Mouse (Mus musculus) kidney, embryonic 14.5 days (tissue): ENCODE results near the gene Vta1. TPM values are rescaled to one million over a fixed set of nuclear protein-coding genes. Genes with fewer than 3 reads are reported as not detected.

Source experiments
- ATAC-seq: fragments of 200-750 bp; cut with Nextera tagmentation; 2 replicates; pipeline ENCODE4 v1.8.0; 2017; ENCODE audit warnings: moderate number of reproducible peaks, mild to moderate bottlenecking, moderate TSS enrichment, moderate library complexity; ENCODE audit not compliant: low FRiP score, low TSS enrichment
- H3K27ac ChIP-seq: fragments of 300-500 bp; sonication (generic); 2 replicates; pipeline ENCODE4 v1.5.1; 2014; ENCODE audit warnings: low read depth, mild to moderate bottlenecking, low read length, moderate library complexity, mixed read lengths
- H3K27me3 ChIP-seq: fragments of 300-500 bp; sonication (generic); 2 replicates; pipeline ENCODE4 v1.6.1; 2014; ENCODE audit warnings: mild to moderate bottlenecking, low read length; ENCODE audit not compliant: control insufficient read depth, insufficient read depth
- H3K36me3 ChIP-seq: fragments of 300-500 bp; sonication (generic); 2 replicates; pipeline ENCODE4 v1.6.1; 2014; ENCODE audit warnings: low read length, mixed read lengths; ENCODE audit not compliant: control insufficient read depth, insufficient read depth
- H3K4me1 ChIP-seq: fragments of 300-500 bp; sonication (generic); 2 replicates; pipeline ENCODE4 v1.6.1; 2014; ENCODE audit warnings: low read length, mixed read lengths; ENCODE audit not compliant: control insufficient read depth, insufficient read depth
- H3K4me2 ChIP-seq: fragments of 300-500 bp; sonication (generic); replicated peaks from 2 replicates; pipeline ENCODE4 v1.6.1; 2014; ENCODE audit warnings: low read depth, mild to moderate bottlenecking, low read length
- H3K4me3 ChIP-seq: fragments of 300-500 bp; sonication (generic); 2 replicates; pipeline ENCODE4 v1.5.1; 2014; ENCODE audit warnings: mild to moderate bottlenecking, low read length
- H3K9ac ChIP-seq: fragments of 300-500 bp; sonication (generic); 2 replicates; pipeline ENCODE4 v1.6.1; 2014; ENCODE audit warnings: low read depth, mild to moderate bottlenecking, low read length, moderate library complexity
- H3K9me3 ChIP-seq: fragments of 300-500 bp; sonication (generic); 2 replicates; pipeline ENCODE4 v1.6.1; 2016; ENCODE audit warnings: low read length; ENCODE audit not compliant: control insufficient read depth
- WGBS: fragments of 180-500 bp; shearing (Covaris S2); extraction: QIAGEN DNeasy Blood & Tissue Kit; methylation state at CpG from one replicate; pipeline ENCODE4 v1.1.7; 2014; 5-methylcytosine and 5-hydroxymethylcytosine counted together
- polyA plus RNA-seq: library from polyadenylated mRNA; unstranded; fragments of >200 nt; fragmentation: Nextera tagmentation; extraction: Ambion mirVana; gene quantifications from 2 replicates; pipeline ENCODE4 v1.2.1, GENCODE M21; 2014

The Vta1 gene
- polyA plus RNA-seq, result 118 and 121 TPM in 2 replicates

DNA sequence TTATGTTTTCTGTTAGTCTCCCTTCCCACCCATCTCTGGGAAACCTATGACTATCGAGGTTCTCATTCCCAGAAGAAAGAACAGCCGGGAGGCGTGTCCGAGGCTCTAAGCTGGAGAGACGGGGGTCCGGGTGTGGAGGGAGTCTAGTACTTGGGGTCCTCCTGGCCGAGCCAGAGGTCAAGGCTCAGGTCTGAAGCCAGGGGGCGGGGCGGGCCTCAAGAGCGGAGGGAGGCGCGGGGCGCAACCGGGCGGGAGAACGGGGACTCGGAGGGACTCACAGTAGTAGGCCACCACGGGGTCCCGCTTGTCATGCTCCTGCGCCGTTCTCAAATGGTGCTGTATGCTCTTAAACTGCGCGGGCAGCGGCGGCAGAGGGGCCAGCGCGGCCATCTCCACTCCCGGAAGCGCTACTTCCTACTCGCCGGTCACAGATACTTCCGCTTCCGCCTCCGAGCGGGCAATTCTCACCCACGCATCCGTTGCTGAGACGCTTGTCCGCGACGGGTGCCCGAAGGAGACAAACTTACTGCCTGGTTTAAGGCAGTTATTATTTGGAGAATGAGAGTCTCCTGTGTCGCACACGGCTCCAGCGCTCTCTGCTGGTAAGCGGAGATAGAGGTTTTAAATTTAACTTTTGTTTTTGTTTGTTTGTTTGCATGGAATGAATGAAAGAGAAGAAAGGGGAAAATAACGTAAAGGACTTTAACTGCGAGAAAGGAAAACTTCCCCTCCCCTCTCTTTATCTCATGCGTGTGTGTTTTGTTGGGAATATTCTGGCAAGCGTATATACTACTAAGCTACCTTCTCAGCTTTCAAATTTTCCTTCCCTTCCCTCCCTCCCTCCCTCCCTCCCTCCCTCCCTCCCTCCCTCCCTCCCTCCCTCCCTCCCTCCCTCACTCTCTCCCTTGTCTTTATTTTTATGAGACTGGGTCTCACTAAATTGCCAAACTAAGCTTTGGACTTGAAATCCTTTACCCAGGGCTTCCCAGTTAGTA is at the start of gene Vta1, which contains the start of gene Nmbr:
TSS of gene Vta1 (minus strand) at position 489 of the 995 bp plus-strand sequence.
TSS of gene Nmbr (plus strand) at position 520 of the 995 bp plus-strand sequence.
- Histone ChIP-seq H3K9me3 (no peaks in the 10 kb centered on the region), H3K4me3 (peak within 1 kb of the TSS; percentile 97), H3K27ac (peak within 1 kb of the TSS; percentile 61; the same call in 1 of the 2 replicates), H3K27me3 (no peaks in the 10 kb centered on the region), H3K9ac (peak within 1 kb of the TSS; percentile 84), H3K36me3 (no peaks in the 10 kb centered on the region), H3K4me1 (peaks cover 12% of the 10 kb centered on the region), H3K4me2 (peak within 1 kb of the TSS; percentile 75)
- WGBS, result under 1% methylated on average over 50 of the region's 50 CpGs
- peak; percentile 98 for ATAC-seq

GRCm38 (mm10) chr10:14734285-14734684 is 28.9 kb upstream of the Vta1 start:
- H3K4me2 ChIP-seq, result no peak overlapping the region
- no peak overlapping the region for H3K4me3 ChIP-seq
- no peaks in the 10 kb centered on the region for H3K27me3 ChIP-seq
- no peak overlapping the region for H3K27ac ChIP-seq
- H3K9ac ChIP-seq, result no peak overlapping the region
- WGBS, result 11% methylated on average over 2 of the region's 2 CpGs
- no peaks in the 10 kb centered on the region for H3K36me3 ChIP-seq
- no peaks in the 10 kb centered on the region for H3K4me1 ChIP-seq
- H3K9me3 ChIP-seq, result no peaks in the 10 kb centered on the region
- ATAC-seq, result no peak

DNA sequence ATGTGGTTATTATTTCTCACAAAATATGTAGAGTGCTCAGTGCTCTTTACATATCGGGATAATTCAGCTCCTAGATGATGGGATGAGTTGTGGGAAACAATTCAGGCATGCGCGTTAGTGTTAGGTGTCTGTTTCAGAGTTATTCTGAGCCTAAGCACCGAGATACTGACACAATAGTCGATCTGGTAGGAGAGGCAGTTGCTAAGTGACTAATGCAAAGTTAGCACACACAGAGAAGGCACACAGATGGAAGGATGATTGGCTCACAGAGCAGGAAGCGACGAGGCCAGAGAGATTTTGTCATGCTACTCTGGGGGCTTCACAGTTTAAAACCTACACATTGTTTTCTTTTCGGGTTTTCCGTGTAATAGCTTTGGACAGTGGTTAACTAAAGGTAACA is 20.3 kb upstream of the Vta1 start:
- Histone ChIP-seq H3K27ac (no peak overlapping the region), H3K36me3 (no peaks in the 10 kb centered on the region), H3K9ac (no peak overlapping the region), H3K27me3 (no peaks in the 10 kb centered on the region), H3K9me3 (no peaks in the 10 kb centered on the region), H3K4me1 (no peaks in the 10 kb centered on the region), H3K4me2 (no peak overlapping the region), H3K4me3 (no peak overlapping the region)
- WGBS, result 72% methylated on average over 9 of the region's 9 CpGs
- no peak for ATAC-seq

GRCm38 (mm10) chr10:14718114-14718513 is 12.8 kb upstream of the Vta1 start, which contains the start of gene Gje1:
Gene Gje1, minus strand, starts transcription at chr10:14718214.
- Histone ChIP-seq H3K9me3 (no peaks in the 10 kb centered on the region), H3K27ac (no peak within 1 kb of the TSS), H3K4me1 (no peaks in the 10 kb centered on the region), H3K27me3 (no peaks in the 10 kb centered on the region), H3K4me2 (no peak within 1 kb of the TSS), H3K4me3 (no peak within 1 kb of the TSS), H3K36me3 (no peaks in the 10 kb centered on the region), H3K9ac (no peak within 1 kb of the TSS)
- no peak for ATAC-seq
- 72% methylated on average over 3 of the region's 3 CpGs for WGBS

GRCm38 (mm10) chr10:14703830-14704420 is 1.4 kb downstream of the Vta1 start:
- no peak for ATAC-seq
- H3K4me3 ChIP-seq, result peak overlapping the region; percentile 97
- H3K27me3 ChIP-seq, result no peaks in the 10 kb centered on the region
- no peaks in the 10 kb centered on the region for H3K36me3 ChIP-seq
- 58% methylated on average over 4 of the region's 4 CpGs for WGBS
- H3K9ac ChIP-seq, result peak overlapping the region; percentile 37; the same call in 1 of the 2 replicates
- H3K4me2 ChIP-seq, result peak overlapping the region; percentile 75
- no peak overlapping the region for H3K27ac ChIP-seq
- peaks cover 12% of the 10 kb centered on the region for H3K4me1 ChIP-seq
- H3K9me3 ChIP-seq, result no peaks in the 10 kb centered on the region

GRCm38 (mm10) chr10:14703239-14703638 is 2.1 kb downstream of the Vta1 start:
- no peak for ATAC-seq
- Histone ChIP-seq H3K9me3 (no peaks in the 10 kb centered on the region), H3K4me3 (no peak overlapping the region), H3K36me3 (no peaks in the 10 kb centered on the region), H3K27me3 (no peaks in the 10 kb centered on the region), H3K4me2 (no peak overlapping the region), H3K4me1 (peaks cover 12% of the 10 kb centered on the region), H3K27ac (no peak overlapping the region), H3K9ac (0 out of 2 replicates have a peak overlapping the region, but pooled peaks have one; percentile 37)
- WGBS, result 60% methylated on average over 1 of the region's 1 CpGs

DNA sequence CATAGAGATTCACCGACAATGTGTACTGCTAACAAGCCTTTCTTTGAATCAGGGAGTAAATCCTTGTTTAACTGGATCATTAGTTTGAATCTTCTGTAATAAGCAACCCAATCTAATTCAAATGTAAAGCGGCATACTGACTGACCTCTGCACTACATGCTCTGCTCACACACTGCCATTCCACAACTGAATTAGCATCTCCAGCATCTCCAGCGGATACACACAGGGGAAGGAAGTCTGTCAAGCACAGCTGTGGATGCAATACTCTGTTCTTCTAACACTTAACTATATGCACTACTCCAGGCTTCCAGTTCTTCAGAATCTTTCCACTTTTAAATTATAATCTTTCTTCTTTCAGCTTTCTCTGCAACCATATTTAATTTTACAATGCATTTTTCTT is 15.0 kb downstream of the Vta1 start:
- WGBS, result 90% methylated on average over 3 of the region's 3 CpGs
- H3K27ac ChIP-seq, result no peak overlapping the region
- H3K27me3 ChIP-seq, result no peaks in the 10 kb centered on the region
- no peaks in the 10 kb centered on the region for H3K9me3 ChIP-seq
- 0 out of 2 replicates have a peak, but pooled peaks cover 3% of the 10 kb centered on the region for H3K4me1 ChIP-seq
- H3K4me2 ChIP-seq, result no peak overlapping the region
- no peak overlapping the region for H3K9ac ChIP-seq
- ATAC-seq, result no peak
- H3K36me3 ChIP-seq, result peaks cover 9% of the 10 kb centered on the region; the same call in 1 of the 2 replicates
- H3K4me3 ChIP-seq, result no peak overlapping the region

GRCm38 (mm10) chr10:14688785-14689442 is 16.4 kb downstream of the Vta1 start:
- Histone ChIP-seq H3K27me3 (no peaks in the 10 kb centered on the region), H3K27ac (no peak overlapping the region), H3K4me2 (no peak overlapping the region), H3K9ac (no peak overlapping the region), H3K9me3 (no peaks in the 10 kb centered on the region), H3K4me1 (0 out of 2 replicates have a peak, but pooled peaks cover 3% of the 10 kb centered on the region), H3K36me3 (peaks cover 9% of the 10 kb centered on the region; the same call in 1 of the 2 replicates), H3K4me3 (no peak overlapping the region)
- ATAC-seq, result no peak
- WGBS, result 80% methylated on average over 6 of the region's 6 CpGs
